Mouse (Mus musculus): Measurements from ENCODE around the gene Rabgef1. TPM values are rescaled to one million over a fixed set of nuclear protein-coding genes. Genes with fewer than 3 reads are reported as not detected.
A peak's percentile ranks its signal among the peaks of the same experiment; 100 is the strongest.

Gene Rabgef1
- total RNA-seq, 2 experiments from 2014 or later: 46.7 to 60.5 TPM

GRCm38 (mm10) chr5:130170666-130171422 lies 754 bp upstream of the Rabgef1 start:
- ATAC-seq (replicated peaks; ENCODE audit: low FRiP score, low TSS enrichment, poor library complexity, severe bottlenecking): peak; percentile 76

- ATAC-seq (replicated peaks; ENCODE audit: low FRiP score, low TSS enrichment, poor library complexity, severe bottlenecking): peak; percentile 31; the same call in 1 of the 2 replicates
These were observed 481 bp downstream of the Rabgef1 start for GRCm38 (mm10) chr5:130171956-130172601.

GRCm38 (mm10) chr5:130173012-130173411 lies 1.4 kb downstream of the Rabgef1 start:
- no peak for ATAC-seq (replicated peaks; ENCODE audit: low FRiP score, low TSS enrichment, poor library complexity, severe bottlenecking)

- no peak for ATAC-seq (replicated peaks; ENCODE audit: low FRiP score, low TSS enrichment, poor library complexity, severe bottlenecking)
These were observed 6.3 kb downstream of the Rabgef1 start for GRCm38 (mm10) chr5:130177871-130178270.

- 0 out of 2 replicates have a peak, but pooled peaks have one; percentile 10 for ATAC-seq (replicated peaks; ENCODE audit: low FRiP score, low TSS enrichment, poor library complexity, severe bottlenecking)
These were observed 8.8 kb downstream of the Rabgef1 start for GRCm38 (mm10) chr5:130180362-130180761.

- ATAC-seq (replicated peaks; ENCODE audit: low FRiP score, low TSS enrichment, poor library complexity, severe bottlenecking): no peak
These were observed 10.3 kb downstream of the Rabgef1 start for GRCm38 (mm10) chr5:130181740-130182540.

- no peak for ATAC-seq (replicated peaks; ENCODE audit: low FRiP score, low TSS enrichment, poor library complexity, severe bottlenecking)
These were observed 10.9 kb downstream of the Rabgef1 start for GRCm38 (mm10) chr5:130182541-130182821.

GRCm38 (mm10) chr5:130184193-130184856 lies 12.7 kb downstream of the Rabgef1 start:
- peak; percentile 78 for ATAC-seq (replicated peaks; ENCODE audit: low FRiP score, low TSS enrichment, poor library complexity, severe bottlenecking)

- no peak for ATAC-seq (replicated peaks; ENCODE audit: low FRiP score, low TSS enrichment, poor library complexity, severe bottlenecking)
These were observed 13.7 kb downstream of the Rabgef1 start for GRCm38 (mm10) chr5:130185312-130185711.

- ATAC-seq (replicated peaks; ENCODE audit: low FRiP score, low TSS enrichment, poor library complexity, severe bottlenecking): peak; percentile 31
These were observed 15.8 kb downstream of the Rabgef1 start for GRCm38 (mm10) chr5:130187383-130187782.

GRCm38 (mm10) chr5:130190909-130191308 lies 19.3 kb downstream of the Rabgef1 start:
- no peak for ATAC-seq (replicated peaks; ENCODE audit: low FRiP score, low TSS enrichment, poor library complexity, severe bottlenecking)

- no peak for ATAC-seq (replicated peaks; ENCODE audit: low FRiP score, low TSS enrichment, poor library complexity, severe bottlenecking)
These were observed 20.3 kb downstream of the Rabgef1 start for GRCm38 (mm10) chr5:130191865-130192264.

GRCm38 (mm10) chr5:130192356-130192944 lies 20.9 kb downstream of the Rabgef1 start:
- ATAC-seq (replicated peaks; ENCODE audit: low FRiP score, low TSS enrichment, poor library complexity, severe bottlenecking): no peak

- no peak for ATAC-seq (replicated peaks; ENCODE audit: low FRiP score, low TSS enrichment, poor library complexity, severe bottlenecking)
These were observed 22.2 kb downstream of the Rabgef1 start for GRCm38 (mm10) chr5:130193760-130194159.

GRCm38 (mm10) chr5:130196307-130196706 lies 24.7 kb downstream of the Rabgef1 start:
- peak; percentile 56 for ATAC-seq (replicated peaks; ENCODE audit: low FRiP score, low TSS enrichment, poor library complexity, severe bottlenecking)

- no peak for ATAC-seq (replicated peaks; ENCODE audit: low FRiP score, low TSS enrichment, poor library complexity, severe bottlenecking)
These were observed 25.9 kb downstream of the Rabgef1 start for GRCm38 (mm10) chr5:130197454-130197853.

- ATAC-seq (replicated peaks; ENCODE audit: low FRiP score, low TSS enrichment, poor library complexity, severe bottlenecking): no peak
These were observed 26.4 kb downstream of the Rabgef1 start for GRCm38 (mm10) chr5:130197981-130198380.

- no peak for ATAC-seq (replicated peaks; ENCODE audit: low FRiP score, low TSS enrichment, poor library complexity, severe bottlenecking)
These were observed 28.8 kb downstream of the Rabgef1 start for GRCm38 (mm10) chr5:130200233-130201029.

GRCm38 (mm10) chr5:130203948-130204347 lies 32.4 kb downstream of the Rabgef1 start:
- peak; percentile 46; the same call in 1 of the 2 replicates for ATAC-seq (replicated peaks; ENCODE audit: low FRiP score, low TSS enrichment, poor library complexity, severe bottlenecking)

Measured in megakaryocyte-erythroid progenitor cell, adult 5-6 weeks (primary cell).